Mouse (Mus musculus) megakaryocyte, embryonic 14.5 days (primary cell): Measurements from ENCODE around the gene Hif1an.

Source experiments
- FLI1 ChIP-seq: IDR thresholded peaks from 2 replicates; pipeline ENCODE4 v1.6.1; 2012; ENCODE audit warnings: low read length, inconsistent platforms, mixed read lengths
- GATA1 ChIP-seq: IDR thresholded peaks from 3 replicates; pipeline ENCODE4 v1.6.1; 2012; ENCODE audit warnings: mixed read lengths, low read length, inconsistent platforms, borderline replicate concordance

DNA sequence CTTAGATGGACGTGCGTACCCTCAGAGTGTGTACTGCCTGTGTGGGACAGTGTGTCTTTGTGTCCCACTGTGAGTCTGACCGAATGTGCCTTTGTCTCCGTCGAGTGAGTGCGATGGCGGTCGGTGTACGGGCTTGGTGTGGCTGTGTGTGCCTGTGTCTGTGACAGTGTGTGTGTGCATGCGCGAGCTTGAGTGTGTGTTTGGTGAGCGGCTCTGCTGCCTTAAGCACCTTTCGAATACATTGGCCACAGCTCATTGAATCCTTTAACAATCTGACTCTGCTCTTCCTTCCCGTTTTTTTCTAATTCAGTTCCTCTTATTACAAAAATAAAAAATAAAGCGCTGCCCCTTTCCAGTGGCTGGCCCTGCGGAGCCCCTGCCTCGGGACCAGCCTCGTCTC lies 28.3 kb downstream of the Hif1an start:
- TF ChIP-seq GATA1 = no peak
- no peak for TF ChIP-seq FLI1
